Mouse (Mus musculus): ENCODE measurements around the gene Cerkl.
A peak's percentile ranks its signal among the peaks of the same experiment; 100 is the strongest.

Cerkl gene

GRCm38 (mm10) chr2:79456575-79457349 is at the start of gene Cerkl, which contains the start of gene Neurod1:
Gene Cerkl, minus strand, starts transcription at chr2:79456785.
Gene Neurod1, minus strand, starts transcription at chr2:79456751.
- peak; percentile 98 to 99 for DNase-seq

GRCm38 (mm10) chr2:79498990-79499755 is 42.6 kb upstream of the Cerkl start:
- DNase-seq = peak; percentile 91 to 93

GRCm38 (mm10) chr2:79485127-79485526 is 28.5 kb upstream of the Cerkl start:
- no peak for DNase-seq

- DNase-seq = peak; percentile 36 to 61
Measured at GRCm38 (mm10) chr2:79482511-79482910, 25.9 kb upstream of the Cerkl start.

GRCm38 (mm10) chr2:79462411-79462810 is 5.8 kb upstream of the Cerkl start:
- peak in 1 of 2 experiments; percentile 39 for DNase-seq

GRCm38 (mm10) chr2:79461861-79462260 is 5.3 kb upstream of the Cerkl start:
- DNase-seq = peak; percentile 79 to 83

GRCm38 (mm10) chr2:79460586-79460985 is 4.0 kb upstream of the Cerkl start:
- DNase-seq = peak; percentile 17 to 45

GRCm38 (mm10) chr2:79460107-79460506 is 3.5 kb upstream of the Cerkl start:
- DNase-seq = peak; percentile 41 to 59

GRCm38 (mm10) chr2:79459061-79460045 is 2.8 kb upstream of the Cerkl start:
- DNase-seq = peak; percentile 74 to 79

- DNase-seq = no peak
Measured at GRCm38 (mm10) chr2:79457932-79458331, 1.3 kb upstream of the Cerkl start.

- DNase-seq = peak; percentile 29 to 60
Measured at GRCm38 (mm10) chr2:79457434-79457833, 849 bp upstream of the Cerkl start.

GRCm38 (mm10) chr2:79455646-79456045 is 939 bp downstream of the Cerkl start:
- DNase-seq = peak; percentile 49 to 58

GRCm38 (mm10) chr2:79454786-79455446 is 1.7 kb downstream of the Cerkl start:
- peak; percentile 86 to 91 for DNase-seq

GRCm38 (mm10) chr2:79453901-79454781 is 2.4 kb downstream of the Cerkl start:
- peak; percentile 89 to 92 for DNase-seq

- DNase-seq = peak; percentile 27 to 57
Measured at GRCm38 (mm10) chr2:79451438-79451837, 5.1 kb downstream of the Cerkl start.

- peak in 1 of 2 experiments; percentile 60 for DNase-seq
Measured at GRCm38 (mm10) chr2:79450684-79451394, 5.7 kb downstream of the Cerkl start.

- peak; percentile 84 to 85 for DNase-seq
Measured at GRCm38 (mm10) chr2:79449371-79449770, 7.2 kb downstream of the Cerkl start.

GRCm38 (mm10) chr2:79447198-79447597 is 9.4 kb downstream of the Cerkl start:
- DNase-seq = no peak

- DNase-seq = peak; percentile 42 to 56
Measured at GRCm38 (mm10) chr2:79443861-79444620, 12.5 kb downstream of the Cerkl start.

All from cerebellum, postnatal 14 days (tissue).